Mouse (Mus musculus) intestine, embryonic 16.5 days (tissue): ENCODE measurements at regions not wholly inside any gene's neighbourhood (a gene's known extent, or its start where the extent isn't known, plus 50 kb on each side); places are given as distances from the start of the nearest gene placed in this dataset.

Experiments
- ATAC-seq: fragments of 200-750 bp; cut with Nextera tagmentation; 2 replicates; pipeline ENCODE4 v1.8.0; 2017; ENCODE audit warnings: moderate TSS enrichment, moderate library complexity
- H3K27ac ChIP-seq: fragments of 300-500 bp; sonication (generic); 2 replicates; pipeline ENCODE4 v1.5.1; 2014; ENCODE audit warnings: mild to moderate bottlenecking, low read length
- H3K27me3 ChIP-seq: fragments of 300-500 bp; sonication (generic); replicated peaks from 2 replicates; pipeline ENCODE4 v1.6.1; 2014; ENCODE audit warnings: low read length, control low read depth, mixed read lengths; ENCODE audit not compliant: control insufficient read depth, insufficient read depth
- H3K36me3 ChIP-seq: fragments of 300-500 bp; sonication (generic); 2 replicates; pipeline ENCODE4 v1.6.1; 2014; ENCODE audit warnings: low read length, control low read depth; ENCODE audit not compliant: control insufficient read depth, insufficient read depth
- H3K4me1 ChIP-seq: fragments of 300-500 bp; sonication (generic); 2 replicates; pipeline ENCODE4 v1.6.1; 2014; ENCODE audit warnings: low read length, control low read depth, mixed read lengths; ENCODE audit not compliant: control insufficient read depth, insufficient read depth
- H3K4me2 ChIP-seq: fragments of 300-500 bp; sonication (generic); 2 replicates; pipeline ENCODE4 v1.6.1; 2014; ENCODE audit warnings: low read depth, low read length, control low read depth
- H3K4me3 ChIP-seq: fragments of 300-500 bp; sonication (generic); 2 replicates; pipeline ENCODE4 v1.5.1; 2014; ENCODE audit warnings: mild to moderate bottlenecking, low read length
- H3K9ac ChIP-seq: fragments of 300-500 bp; sonication (generic); 2 replicates; pipeline ENCODE4 v1.6.1; 2014; ENCODE audit warnings: low read depth, low read length
- H3K9me3 ChIP-seq: fragments of 300-500 bp; sonication (generic); 2 replicates; pipeline ENCODE4 v1.6.1; 2016; ENCODE audit warnings: low read length, control low read depth; ENCODE audit not compliant: control insufficient read depth
- WGBS: fragments of 180-500 bp; shearing (Covaris S2); extraction: QIAGEN DNeasy Blood & Tissue Kit; methylation state at CpG from one replicate; pipeline ENCODE4 v1.1.7; 2014; 5-methylcytosine and 5-hydroxymethylcytosine counted together

GRCm38 (mm10) chrX:99216633-99217459 lies 80.9 kb downstream of the Efnb1 start:
- 15% methylated on average over 57 of the region's 60 CpGs for WGBS
- Histone ChIP-seq H3K9me3 (no peaks in the 10 kb centered on the region), H3K4me2 (peak overlapping the region; percentile 67), H3K27me3 (peaks cover 3% of the 10 kb centered on the region; the same call in 1 of the 2 replicates), H3K36me3 (no peaks in the 10 kb centered on the region), H3K4me1 (peaks cover 20% of the 10 kb centered on the region; the same call in 1 of the 2 replicates), H3K27ac (no peak overlapping the region; the same call in 1 of the 2 replicates), H3K9ac (peak overlapping the region; percentile 66), H3K4me3 (peak overlapping the region; percentile 43)
- peak; percentile 77 for ATAC-seq

DNA sequence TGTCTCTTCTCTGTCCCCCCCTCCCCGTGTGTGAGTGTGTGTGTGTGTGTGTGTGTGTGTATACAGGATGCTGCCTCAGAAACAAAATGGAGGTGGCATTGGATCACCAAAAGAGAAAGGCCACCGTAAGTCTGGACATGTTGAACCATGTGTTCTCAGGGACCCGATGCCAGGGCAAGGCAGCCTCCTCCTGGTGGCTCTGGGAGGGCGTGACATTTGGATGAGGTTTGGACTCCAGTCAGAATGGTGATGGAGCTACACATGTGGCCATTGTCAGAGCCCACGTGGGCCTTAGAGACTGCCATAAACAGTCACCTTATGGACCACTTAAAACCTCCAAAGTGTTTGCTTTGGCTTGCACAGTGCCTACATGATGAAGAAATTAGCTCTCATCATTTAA lies 80.0 kb downstream of the Efnb1 start:
- H3K4me1 ChIP-seq, result peaks cover 20% of the 10 kb centered on the region; the same call in 1 of the 2 replicates

DNA sequence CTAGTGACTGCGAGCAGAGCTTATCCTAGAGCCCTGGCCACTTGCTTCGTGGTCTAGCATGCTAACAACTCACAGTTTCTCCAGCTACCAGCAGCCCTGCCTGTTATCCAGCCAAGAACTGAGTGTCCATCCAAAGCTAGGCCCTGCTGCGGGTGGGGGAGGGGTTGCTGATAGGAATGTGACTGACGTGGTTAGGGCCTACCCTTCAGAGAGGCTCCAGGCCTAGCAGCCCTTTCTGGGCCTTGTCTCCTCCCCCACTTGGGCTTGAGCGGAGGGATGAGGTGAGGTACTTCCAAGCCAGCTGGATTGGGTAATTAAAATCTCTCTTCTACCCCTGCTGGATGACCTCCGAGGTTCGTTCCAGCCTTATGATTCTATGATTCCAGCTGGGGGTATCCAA lies 79.2 kb downstream of the Efnb1 start:
- no peak for ATAC-seq
- 66% methylated on average over 7 of the region's 7 CpGs for WGBS
- H3K4me3 ChIP-seq, result no peak overlapping the region
- no peak overlapping the region for H3K9ac ChIP-seq
- no peak overlapping the region for H3K27ac ChIP-seq
- H3K9me3 ChIP-seq, result no peaks in the 10 kb centered on the region
- no peak overlapping the region for H3K4me2 ChIP-seq
- peaks cover 3% of the 10 kb centered on the region; the same call in 1 of the 2 replicates for H3K27me3 ChIP-seq
- H3K36me3 ChIP-seq, result no peaks in the 10 kb centered on the region
- H3K4me1 ChIP-seq, result peaks cover 20% of the 10 kb centered on the region; the same call in 1 of the 2 replicates

More for the DNA sequence above, 80.0 kb downstream of the Efnb1 start:
- Histone ChIP-seq H3K27me3 (peaks cover 3% of the 10 kb centered on the region; the same call in 1 of the 2 replicates), H3K4me3 (no peak overlapping the region), H3K4me2 (no peak overlapping the region), H3K9ac (no peak overlapping the region), H3K36me3 (no peaks in the 10 kb centered on the region), H3K27ac (no peak overlapping the region), H3K9me3 (no peaks in the 10 kb centered on the region)
- WGBS, result 73% methylated on average over 5 of the region's 5 CpGs
- ATAC-seq, result no peak

DNA sequence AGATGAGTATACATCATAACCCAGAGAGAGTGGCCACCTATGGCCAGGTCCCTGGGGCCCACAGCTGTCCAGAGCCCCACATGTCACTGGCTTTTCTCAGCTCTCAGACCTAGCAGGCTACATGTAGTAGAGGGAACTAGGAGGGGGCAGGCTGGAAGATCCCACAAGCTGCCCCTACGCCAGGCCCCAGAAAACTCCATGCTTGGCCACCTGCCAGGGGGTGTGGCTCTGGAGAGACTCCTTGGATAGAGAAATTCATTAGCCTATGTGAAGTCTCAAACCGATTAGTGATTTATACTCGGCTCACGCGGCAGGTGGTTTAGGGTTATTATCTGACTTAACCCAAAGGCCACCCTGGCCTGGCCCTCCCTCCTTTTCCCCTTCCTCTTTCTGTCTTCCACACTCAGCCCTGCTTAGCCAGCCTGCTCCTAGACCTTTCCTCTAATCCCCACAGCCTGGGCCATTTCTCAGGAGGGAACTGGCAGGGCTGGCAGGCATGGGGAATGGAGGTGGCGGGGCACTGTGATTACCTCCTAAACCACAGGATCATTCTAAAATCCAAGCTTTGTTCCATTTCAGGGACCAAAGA lies 77.7 kb downstream of the Efnb1 start:
- H3K9ac ChIP-seq, result no peak overlapping the region
- H3K27ac ChIP-seq, result no peak overlapping the region
- peaks cover 3% of the 10 kb centered on the region; the same call in 1 of the 2 replicates for H3K27me3 ChIP-seq
- 37% methylated on average over 6 of the region's 6 CpGs for WGBS
- peaks cover 20% of the 10 kb centered on the region; the same call in 1 of the 2 replicates for H3K4me1 ChIP-seq
- H3K4me2 ChIP-seq, result no peak overlapping the region
- H3K9me3 ChIP-seq, result no peaks in the 10 kb centered on the region
- H3K4me3 ChIP-seq, result no peak overlapping the region
- H3K36me3 ChIP-seq, result no peaks in the 10 kb centered on the region
- ATAC-seq, result peak; percentile 59

DNA sequence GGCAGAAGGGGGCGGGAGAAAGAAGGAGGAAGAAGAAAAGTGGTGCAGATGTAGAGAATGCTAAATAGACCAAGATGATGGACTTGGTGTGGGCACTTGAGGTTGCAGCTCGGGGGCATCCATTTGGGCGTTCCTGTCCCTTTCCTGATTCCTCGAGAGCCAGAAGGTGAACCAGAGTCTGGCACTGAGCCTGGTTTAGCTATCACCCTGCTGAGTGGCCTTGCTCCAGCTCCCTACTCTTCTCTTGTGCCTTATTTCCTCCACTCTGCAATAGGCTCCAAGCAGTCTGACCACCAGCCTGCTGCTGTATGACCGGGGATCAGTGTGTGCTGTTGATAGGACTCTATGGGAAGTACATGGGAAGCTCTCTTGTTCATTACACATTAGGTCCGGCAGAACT lies 68.1 kb downstream of the Efnb1 start:
- Histone ChIP-seq H3K27ac (no peak overlapping the region), H3K9me3 (no peaks in the 10 kb centered on the region), H3K4me2 (no peak overlapping the region), H3K36me3 (no peaks in the 10 kb centered on the region), H3K4me1 (peaks cover 5% of the 10 kb centered on the region; the same call in 1 of the 2 replicates), H3K9ac (no peak overlapping the region), H3K27me3 (peaks cover 15% of the 10 kb centered on the region; the same call in 1 of the 2 replicates), H3K4me3 (no peak overlapping the region)
- WGBS, result 75% methylated on average over 6 of the region's 6 CpGs
- no peak for ATAC-seq

DNA sequence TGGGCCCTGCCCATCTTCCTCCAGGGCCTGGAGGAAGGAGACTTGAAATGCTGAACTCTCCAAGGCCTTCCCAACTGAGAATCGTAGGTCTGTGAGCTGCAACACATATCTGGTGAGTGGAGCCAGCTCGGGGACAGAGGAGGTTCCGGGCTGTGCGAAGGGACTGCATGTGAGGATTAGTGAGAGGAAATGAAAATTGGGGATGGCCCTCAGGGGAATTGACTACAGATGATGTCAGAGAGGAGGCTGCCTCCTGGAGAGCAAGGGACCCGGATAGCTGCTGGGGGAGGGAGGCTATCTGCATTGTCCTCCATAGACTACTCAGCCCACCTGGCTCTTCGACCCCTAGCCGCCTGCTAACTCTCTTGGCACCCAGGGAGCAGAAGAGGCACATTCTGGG lies 65.2 kb downstream of the Efnb1 start:
- Histone ChIP-seq H3K4me2 (no peak overlapping the region), H3K4me3 (no peak overlapping the region), H3K9ac (no peak overlapping the region), H3K36me3 (no peaks in the 10 kb centered on the region), H3K27ac (no peak overlapping the region), H3K4me1 (peaks cover 5% of the 10 kb centered on the region; the same call in 1 of the 2 replicates), H3K27me3 (peaks cover 20% of the 10 kb centered on the region; the same call in 1 of the 2 replicates), H3K9me3 (no peaks in the 10 kb centered on the region)
- ATAC-seq, result no peak
- 86% methylated on average over 7 of the region's 7 CpGs for WGBS

DNA sequence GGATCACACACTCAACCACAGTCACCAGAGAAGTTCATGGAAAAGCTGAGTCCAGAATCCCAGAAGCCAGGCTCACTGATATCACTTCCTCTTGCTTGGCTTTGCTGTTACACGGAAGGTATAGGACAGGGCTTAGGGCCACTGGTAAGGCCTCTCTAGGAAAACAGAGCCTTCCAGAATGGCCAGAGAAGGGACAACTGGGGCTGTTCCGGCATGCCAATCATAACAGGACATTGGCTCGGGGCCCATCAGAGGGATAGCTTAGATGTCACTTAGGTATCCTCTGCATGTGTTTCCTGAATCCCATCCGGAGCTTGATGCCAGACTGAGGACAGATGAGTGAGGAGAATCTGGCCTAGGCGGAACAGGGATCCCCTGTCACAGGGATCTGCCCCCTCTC lies 63.7 kb downstream of the Efnb1 start:
- Histone ChIP-seq H3K4me2 (peak overlapping the region; percentile 58; the same call in 1 of the 2 replicates), H3K4me3 (no peak overlapping the region), H3K36me3 (no peaks in the 10 kb centered on the region), H3K4me1 (peaks cover 5% of the 10 kb centered on the region; the same call in 1 of the 2 replicates), H3K27me3 (peaks cover 20% of the 10 kb centered on the region; the same call in 1 of the 2 replicates), H3K27ac (peak overlapping the region; percentile 73), H3K9ac (peak overlapping the region; percentile 60), H3K9me3 (no peaks in the 10 kb centered on the region)
- ATAC-seq, result peak; percentile 51; the same call in 1 of the 2 replicates
- WGBS, result 64% methylated on average over 5 of the region's 5 CpGs

DNA sequence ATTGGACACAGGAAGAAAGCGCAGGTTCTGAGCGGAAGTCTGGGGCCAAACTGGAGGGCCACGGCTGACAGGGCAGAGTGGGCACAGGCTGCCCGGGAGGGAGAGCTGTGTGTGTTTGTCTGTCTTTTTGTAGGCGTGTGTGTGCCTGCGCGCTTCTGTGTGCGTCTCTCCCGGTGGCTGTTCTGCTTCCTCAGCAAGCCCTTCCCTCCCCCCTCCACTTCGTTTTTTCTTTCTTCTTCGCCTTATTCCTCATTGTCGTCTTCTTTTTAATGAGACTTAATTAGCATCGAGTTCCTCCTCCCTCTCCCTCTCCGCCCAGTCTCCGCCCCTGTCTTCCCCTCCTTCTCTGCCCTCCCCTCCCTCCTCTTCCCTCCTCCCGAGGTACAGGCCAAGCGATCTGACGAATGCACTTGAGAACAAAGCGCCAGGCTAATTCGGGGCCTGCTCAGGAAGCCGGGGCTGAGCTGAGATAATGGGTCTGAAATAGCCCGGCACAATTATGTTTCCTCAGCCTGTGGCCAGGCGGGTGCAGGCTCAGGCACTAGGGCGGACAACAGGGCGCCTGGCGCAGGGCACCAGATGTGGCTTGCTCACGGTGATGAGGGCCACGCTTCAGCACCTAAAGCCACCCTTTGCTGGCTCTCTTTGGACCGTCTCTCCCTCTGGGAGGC lies 63.2 kb downstream of the Efnb1 start:
- H3K27ac ChIP-seq, result peak overlapping the region; percentile 73
- peaks cover 5% of the 10 kb centered on the region; the same call in 1 of the 2 replicates for H3K4me1 ChIP-seq
- no peaks in the 10 kb centered on the region for H3K36me3 ChIP-seq
- peak overlapping the region; percentile 58 for H3K4me2 ChIP-seq
- peaks cover 18% of the 10 kb centered on the region; the same call in 1 of the 2 replicates for H3K27me3 ChIP-seq
- H3K4me3 ChIP-seq, result peak overlapping the region; percentile 35
- WGBS, result 23% methylated on average over 29 of the region's 29 CpGs
- peak; percentile 80 for ATAC-seq
- no peaks in the 10 kb centered on the region for H3K9me3 ChIP-seq
- peak overlapping the region; percentile 60 for H3K9ac ChIP-seq
